Mouse (Mus musculus): Measurements from ENCODE around the gene Prdm1.

Gene Prdm1

GRCm38 (mm10) chr10:44425013-44425412 is 103.3 kb downstream of the Prdm1 start:
- DNase-seq (ENCODE audit: low read depth in 2 of 2, low spot score in 2 of 2) = no peak

- no peak for DNase-seq (ENCODE audit: low read depth in 2 of 2, low spot score in 2 of 2)
Measured at GRCm38 (mm10) chr10:44421896-44422295, 106.4 kb downstream of the Prdm1 start.

GRCm38 (mm10) chr10:44420211-44420610 is 108.1 kb downstream of the Prdm1 start:
- DNase-seq (ENCODE audit: low read depth in 2 of 2, low spot score in 2 of 2) = no peak

- no peak for DNase-seq (ENCODE audit: low read depth in 2 of 2, low spot score in 2 of 2)
Measured at GRCm38 (mm10) chr10:44418901-44419300, 109.4 kb downstream of the Prdm1 start.

GRCm38 (mm10) chr10:44415576-44415975 is 112.7 kb downstream of the Prdm1 start:
- DNase-seq (ENCODE audit: low read depth in 2 of 2, low spot score in 2 of 2) = no peak

GRCm38 (mm10) chr10:44409958-44410357 is 118.3 kb downstream of the Prdm1 start:
- DNase-seq (ENCODE audit: low read depth in 2 of 2, low spot score in 2 of 2) = no peak

GRCm38 (mm10) chr10:44409054-44409453 is 119.2 kb downstream of the Prdm1 start:
- DNase-seq (ENCODE audit: low read depth in 2 of 2, low spot score in 2 of 2) = no peak

GRCm38 (mm10) chr10:44403415-44403814 is 124.9 kb downstream of the Prdm1 start:
- no peak for DNase-seq (ENCODE audit: low read depth in 2 of 2, low spot score in 2 of 2)

- no peak for DNase-seq (ENCODE audit: low read depth in 2 of 2, low spot score in 2 of 2)
Measured at GRCm38 (mm10) chr10:44401600-44401999, 126.7 kb downstream of the Prdm1 start.

GRCm38 (mm10) chr10:44400602-44401001 is 127.7 kb downstream of the Prdm1 start:
- no peak for DNase-seq (ENCODE audit: low read depth in 2 of 2, low spot score in 2 of 2)

- DNase-seq (ENCODE audit: low read depth in 2 of 2, low spot score in 2 of 2) = no peak
Measured at GRCm38 (mm10) chr10:44400119-44400518, 128.2 kb downstream of the Prdm1 start.

GRCm38 (mm10) chr10:44392855-44393254 is 135.4 kb downstream of the Prdm1 start:
- no peak for DNase-seq (ENCODE audit: low read depth in 2 of 2, low spot score in 2 of 2)

- DNase-seq (ENCODE audit: low read depth in 2 of 2, low spot score in 2 of 2) = no peak
Measured at GRCm38 (mm10) chr10:44391509-44392290, 136.6 kb downstream of the Prdm1 start.

GRCm38 (mm10) chr10:44390286-44390685 is 138.0 kb downstream of the Prdm1 start:
- DNase-seq (ENCODE audit: low read depth in 2 of 2, low spot score in 2 of 2) = no peak

- no peak for DNase-seq (ENCODE audit: low read depth in 2 of 2, low spot score in 2 of 2)
Measured at GRCm38 (mm10) chr10:44388706-44389233, 139.5 kb downstream of the Prdm1 start.
